Mouse (Mus musculus) neural tube, embryonic 11.5 days (tissue): ENCODE data around the gene Sost. TPM values are rescaled to one million over a fixed set of nuclear protein-coding genes. Genes with fewer than 3 reads are reported as not detected.

Experiments
- ATAC-seq: fragments of 200-750 bp; cut with Nextera tagmentation; 2 replicates; pipeline ENCODE4 v1.8.0; 2017; ENCODE audit warnings: moderate number of reproducible peaks, mild to moderate bottlenecking, moderate TSS enrichment, moderate library complexity; ENCODE audit not compliant: insufficient read depth, low FRiP score, low TSS enrichment
- DNase-seq: peaks from one replicate; pipeline ENCODE4 v3.0.0-alpha.2; 2015; ENCODE audit warnings: low spot score
- H3K27ac ChIP-seq: fragments of 300-500 bp; sonication (generic); 2 replicates; pipeline ENCODE4 v1.5.1; 2014; ENCODE audit warnings: low read depth, mild to moderate bottlenecking, low read length
- H3K27me3 ChIP-seq: fragments of 300-500 bp; sonication (generic); 2 replicates; pipeline ENCODE4 v1.6.1; 2014; ENCODE audit warnings: mild to moderate bottlenecking, low read length, mixed read lengths; ENCODE audit not compliant: control insufficient read depth, insufficient read depth
- H3K36me3 ChIP-seq: fragments of 300-500 bp; sonication (generic); 2 replicates; pipeline ENCODE4 v1.6.1; 2014; ENCODE audit warnings: mild to moderate bottlenecking, low read length, moderate library complexity, mixed read lengths; ENCODE audit not compliant: control insufficient read depth, insufficient read depth
- H3K4me1 ChIP-seq: fragments of 300-500 bp; sonication (generic); 2 replicates; pipeline ENCODE4 v1.6.1; 2014; ENCODE audit warnings: low read length, mixed read lengths; ENCODE audit not compliant: control insufficient read depth, insufficient read depth
- H3K4me2 ChIP-seq: fragments of 300-500 bp; sonication (generic); 2 replicates; pipeline ENCODE4 v1.6.1; 2014; ENCODE audit warnings: low read depth, mild to moderate bottlenecking, moderate library complexity
- H3K4me3 ChIP-seq: fragments of 300-500 bp; sonication (generic); 2 replicates; pipeline ENCODE4 v1.5.1; 2014; ENCODE audit warnings: low read depth, low read length
- H3K9ac ChIP-seq: fragments of 300-500 bp; sonication (generic); 2 replicates; pipeline ENCODE4 v1.6.1; 2014; ENCODE audit warnings: mild to moderate bottlenecking, low read length
- H3K9me3 ChIP-seq: fragments of 300-500 bp; sonication (generic); 2 replicates; pipeline ENCODE4 v1.6.1; 2016; ENCODE audit warnings: low read length; ENCODE audit not compliant: control insufficient read depth
- WGBS: fragments of 180-500 bp; shearing (Covaris S2); extraction: QIAGEN DNeasy Blood & Tissue Kit; methylation state at CpG from one replicate; pipeline ENCODE4 v1.1.7; 2014; 5-methylcytosine and 5-hydroxymethylcytosine counted together
- polyA plus RNA-seq: library from polyadenylated mRNA; unstranded; fragments of >200 nt; fragmentation: Nextera tagmentation; extraction: Ambion mirVana; gene quantifications from 2 replicates; pipeline ENCODE4 v1.2.1, GENCODE M21; 2014

Gene Sost
- polyA plus RNA-seq, 1 experiment from 2014 or later: not detected

- no peak overlapping the region for H3K4me3 ChIP-seq
- H3K27me3 ChIP-seq: peaks cover 12% of the 10 kb centered on the region
- no peak overlapping the region for H3K27ac ChIP-seq
- H3K4me1 ChIP-seq: peaks cover 22% of the 10 kb centered on the region
- DNase-seq (peak; percentile 86), ATAC-seq (no peak)
- H3K36me3 ChIP-seq: no peaks in the 10 kb centered on the region
- H3K4me2 ChIP-seq: no peak overlapping the region
- no peak overlapping the region for H3K9ac ChIP-seq
- WGBS: 0% methylated on average over 5 of the region's 5 CpGs
- H3K9me3 ChIP-seq: no peaks in the 10 kb centered on the region
Measured at GRCm38 (mm10) chr11:101968791-101969190, 2.0 kb upstream of the Sost start.

- no peak overlapping the region for H3K4me2 ChIP-seq
- no peaks in the 10 kb centered on the region for H3K9me3 ChIP-seq
- WGBS: 2% methylated on average over 7 of the region's 7 CpGs
- no peak for ATAC-seq
- H3K9ac ChIP-seq: no peak overlapping the region
- H3K4me3 ChIP-seq: no peak overlapping the region
- DNase-seq: no peak
- no peaks in the 10 kb centered on the region for H3K36me3 ChIP-seq
- peaks cover 24% of the 10 kb centered on the region for H3K4me1 ChIP-seq
- no peak overlapping the region for H3K27ac ChIP-seq
- peaks cover 14% of the 10 kb centered on the region for H3K27me3 ChIP-seq
Measured at GRCm38 (mm10) chr11:101968311-101968710, 1.5 kb upstream of the Sost start.

GRCm38 (mm10) chr11:101965553-101965952 lies 1.3 kb downstream of the Sost start:
- Histone ChIP-seq H3K9ac (no peak overlapping the region), H3K4me1 (peaks cover 30% of the 10 kb centered on the region), H3K36me3 (no peaks in the 10 kb centered on the region), H3K4me3 (no peak overlapping the region), H3K27me3 (peaks cover 33% of the 10 kb centered on the region), H3K4me2 (no peak overlapping the region), H3K27ac (no peak overlapping the region), H3K9me3 (no peaks in the 10 kb centered on the region)
- WGBS: 10% methylated on average over 2 of the region's 2 CpGs
- no peak for DNase-seq
- no peak for ATAC-seq

- Histone ChIP-seq H3K4me3 (no peak overlapping the region), H3K27ac (no peak overlapping the region), H3K9me3 (no peaks in the 10 kb centered on the region), H3K4me2 (peak overlapping the region; percentile 96), H3K9ac (no peak overlapping the region), H3K27me3 (peaks cover 33% of the 10 kb centered on the region), H3K36me3 (no peaks in the 10 kb centered on the region), H3K4me1 (peaks cover 30% of the 10 kb centered on the region)
- ATAC-seq (peak; percentile 43; the same call in 1 of the 2 replicates), DNase-seq (peak; percentile 57)
- WGBS: 1% methylated on average over 8 of the region's 8 CpGs
Measured at GRCm38 (mm10) chr11:101964647-101965046, 2.2 kb downstream of the Sost start.

GRCm38 (mm10) chr11:101963473-101964291 lies 3.1 kb downstream of the Sost start:
- peaks cover 30% of the 10 kb centered on the region for H3K4me1 ChIP-seq

GRCm38 (mm10) chr11:101963043-101963442 lies 3.8 kb downstream of the Sost start:
- Histone ChIP-seq H3K4me3 (peak overlapping the region; percentile 48), H3K9me3 (no peaks in the 10 kb centered on the region), H3K27ac (no peak overlapping the region), H3K9ac (0 out of 2 replicates have a peak overlapping the region, but pooled peaks have one; percentile 63), H3K27me3 (peaks cover 33% of the 10 kb centered on the region), H3K4me1 (peaks cover 24% of the 10 kb centered on the region), H3K4me2 (peak overlapping the region; percentile 96), H3K36me3 (no peaks in the 10 kb centered on the region)
- under 1% methylated on average over 11 of the region's 11 CpGs for WGBS
- ATAC-seq (no peak), DNase-seq (no peak)

More at GRCm38 (mm10) chr11:101963473-101964291, 3.1 kb downstream of the Sost start:
- no peaks in the 10 kb centered on the region for H3K36me3 ChIP-seq
- under 1% methylated on average over 78 of the region's 78 CpGs for WGBS
- DNase-seq: peak; percentile 69
- peaks cover 33% of the 10 kb centered on the region for H3K27me3 ChIP-seq
- no peak overlapping the region for H3K27ac ChIP-seq
- ATAC-seq: no peak; the same call in 1 of the 2 replicates
- peak overlapping the region; percentile 63 for H3K9ac ChIP-seq
- peak overlapping the region; percentile 48 for H3K4me3 ChIP-seq
- H3K9me3 ChIP-seq: no peaks in the 10 kb centered on the region
- peak overlapping the region; percentile 96 for H3K4me2 ChIP-seq

GRCm38 (mm10) chr11:101957476-101957875 lies 9.3 kb downstream of the Sost start:
- no peak overlapping the region for H3K27ac ChIP-seq
- H3K27me3 ChIP-seq: peaks cover 10% of the 10 kb centered on the region
- no peak overlapping the region for H3K9ac ChIP-seq
- WGBS: 69% methylated on average over 5 of the region's 5 CpGs
- H3K4me2 ChIP-seq: no peak overlapping the region
- no peaks in the 10 kb centered on the region for H3K36me3 ChIP-seq
- H3K4me1 ChIP-seq: peaks cover 9% of the 10 kb centered on the region
- ATAC-seq: no peak
- H3K9me3 ChIP-seq: no peaks in the 10 kb centered on the region
- no peak overlapping the region for H3K4me3 ChIP-seq
- no peak for DNase-seq

GRCm38 (mm10) chr11:101953441-101953840 lies 13.4 kb downstream of the Sost start:
- Histone ChIP-seq H3K4me3 (no peak overlapping the region), H3K27me3 (0 out of 2 replicates have a peak, but pooled peaks cover 4% of the 10 kb centered on the region), H3K4me2 (no peak overlapping the region), H3K4me1 (peaks cover 9% of the 10 kb centered on the region), H3K36me3 (no peaks in the 10 kb centered on the region), H3K9me3 (no peaks in the 10 kb centered on the region), H3K9ac (no peak overlapping the region), H3K27ac (no peak overlapping the region)
- ATAC-seq (no peak), DNase-seq (no peak)
- WGBS: 79% methylated on average over 4 of the region's 4 CpGs
